Mouse (Mus musculus) kidney, postnatal 4 days (tissue): ENCODE data around the gene Ppp2r5d.

Experiments
- DNase-seq, 2 experiments: peaks; one replicate each; pipeline ENCODE4 v3.0.0; 2021; ENCODE audit warnings: mixed read lengths in 2 of 2

Ppp2r5d gene

GRCm38 (mm10) chr17:46704887-46705835 lies at the start of gene Ppp2r5d:
Ppp2r5d (minus strand) TSS chr17:46705111.
- peak; percentile 95 to 97 for DNase-seq

GRCm38 (mm10) chr17:46751794-46752556 lies 47.1 kb upstream of the Ppp2r5d start, which contains the start of gene Cnpy3:
Cnpy3 (minus strand) TSS chr17:46752214.
- DNase-seq: peak; percentile 98 to 99

GRCm38 (mm10) chr17:46751056-46751793 lies 46.3 kb upstream of the Ppp2r5d start:
- DNase-seq: no peak

GRCm38 (mm10) chr17:46750580-46750979 lies 45.7 kb upstream of the Ppp2r5d start:
- DNase-seq: no peak

GRCm38 (mm10) chr17:46749282-46749681 lies 44.4 kb upstream of the Ppp2r5d start:
- no peak for DNase-seq

GRCm38 (mm10) chr17:46747806-46748205 lies 42.9 kb upstream of the Ppp2r5d start:
- DNase-seq: no peak

- no peak for DNase-seq
Observed at GRCm38 (mm10) chr17:46747234-46747633, 42.3 kb upstream of the Ppp2r5d start.

- no peak for DNase-seq
Observed at GRCm38 (mm10) chr17:46745506-46745905, 40.6 kb upstream of the Ppp2r5d start.

GRCm38 (mm10) chr17:46742986-46743385 lies 38.1 kb upstream of the Ppp2r5d start:
- no peak for DNase-seq

- no peak for DNase-seq
Observed at GRCm38 (mm10) chr17:46741305-46741704, 36.4 kb upstream of the Ppp2r5d start.

- peak; percentile 55 for DNase-seq
Observed at GRCm38 (mm10) chr17:46736160-46736559, 31.2 kb upstream of the Ppp2r5d start.

GRCm38 (mm10) chr17:46735287-46735686 lies 30.4 kb upstream of the Ppp2r5d start:
- no peak for DNase-seq

- no peak for DNase-seq
Observed at GRCm38 (mm10) chr17:46734055-46734454, 29.1 kb upstream of the Ppp2r5d start.

- peak; percentile 51 to 73 for DNase-seq
Observed at GRCm38 (mm10) chr17:46728904-46729318, 24.0 kb upstream of the Ppp2r5d start, which contains the start of gene Gnmt. Gnmt (minus strand) TSS chr17:46729168.

- DNase-seq: no peak
Observed at GRCm38 (mm10) chr17:46728496-46728895, 23.6 kb upstream of the Ppp2r5d start.

GRCm38 (mm10) chr17:46728021-46728420 lies 23.1 kb upstream of the Ppp2r5d start:
- DNase-seq: peak; percentile 65 to 75

- no peak for DNase-seq
Observed at GRCm38 (mm10) chr17:46727271-46727670, 22.4 kb upstream of the Ppp2r5d start.

- no peak for DNase-seq
Observed at GRCm38 (mm10) chr17:46725731-46726645, 21.1 kb upstream of the Ppp2r5d start.

- DNase-seq: peak; percentile 42 to 63
Observed at GRCm38 (mm10) chr17:46725273-46725672, 20.4 kb upstream of the Ppp2r5d start.

GRCm38 (mm10) chr17:46724477-46725084 lies 19.7 kb upstream of the Ppp2r5d start:
- no peak for DNase-seq

GRCm38 (mm10) chr17:46721077-46721476 lies 16.2 kb upstream of the Ppp2r5d start:
- DNase-seq: no peak
